Mouse (Mus musculus) intestine, postnatal 0 days (tissue): ENCODE results near the gene Hrasls5. TPM values are rescaled to one million over a fixed set of nuclear protein-coding genes. Genes with fewer than 3 reads are reported as not detected.

Experiments
- ATAC-seq: fragments of 200-750 bp; cut with Nextera tagmentation; 2 replicates; pipeline ENCODE4 v1.8.0; 2017; ENCODE audit warnings: mild to moderate bottlenecking, moderate TSS enrichment, moderate library complexity
- H3K27ac ChIP-seq: fragments of 300-500 bp; sonication (generic); 2 replicates; pipeline ENCODE4 v1.5.1; 2014; ENCODE audit warnings: mild to moderate bottlenecking, low read depth, low read length, moderate library complexity
- H3K27me3 ChIP-seq: fragments of 300-500 bp; sonication (generic); replicated peaks from 2 replicates; pipeline ENCODE4 v1.6.1; 2014; ENCODE audit warnings: low read length, mixed read lengths; ENCODE audit not compliant: control insufficient read depth, insufficient read depth
- H3K36me3 ChIP-seq: fragments of 300-500 bp; sonication (generic); 2 replicates; pipeline ENCODE4 v1.6.1; 2014; ENCODE audit warnings: mild to moderate bottlenecking, moderate library complexity; ENCODE audit not compliant: control insufficient read depth, insufficient read depth
- H3K4me1 ChIP-seq: fragments of 300-500 bp; sonication (generic); replicated peaks from 2 replicates; pipeline ENCODE4 v1.6.1; 2014; ENCODE audit warnings: antibody characterized with exemption, low read length, mixed read lengths; ENCODE audit not compliant: control insufficient read depth, insufficient read depth
- H3K4me2 ChIP-seq: fragments of 300-500 bp; sonication (generic); replicated peaks from 2 replicates; pipeline ENCODE4 v1.6.1; 2014; ENCODE audit warnings: low read depth, mild to moderate bottlenecking, moderate library complexity
- H3K4me3 ChIP-seq: fragments of 300-500 bp; sonication (generic); 2 replicates; pipeline ENCODE4 v1.5.1; 2014; ENCODE audit warnings: low read depth, low read length
- H3K9ac ChIP-seq: fragments of 300-500 bp; sonication (generic); 2 replicates; pipeline ENCODE4 v1.6.1; 2014; ENCODE audit warnings: mild to moderate bottlenecking, low read depth, low read length
- H3K9me3 ChIP-seq: fragments of 300-500 bp; sonication (generic); 2 replicates; pipeline ENCODE4 v1.6.1; 2016; ENCODE audit warnings: mixed run types; ENCODE audit not compliant: control insufficient read depth
- CTCF ChIP-seq: sonication (generic); IDR thresholded peaks from 2 replicates; pipeline ENCODE4 v1.5.1; 2016; ENCODE audit warnings: low read depth, mild to moderate bottlenecking, control low read depth, antibody characterized with exemption, moderate library complexity
- WGBS: fragments of 180-500 bp; shearing (Covaris S2); extraction: QIAGEN DNeasy Blood & Tissue Kit; methylation state at CpG from one replicate; pipeline ENCODE4 v1.1.7; 2014; 5-methylcytosine and 5-hydroxymethylcytosine counted together
- polyA plus RNA-seq: library from polyadenylated mRNA; unstranded; fragments of >200 nt; fragmentation: Nextera tagmentation; extraction: Ambion mirVana; gene quantifications from 2 replicates; pipeline ENCODE4 v1.2.1, GENCODE M21; 2015

Hrasls5 gene
- polyA plus RNA-seq, 1 experiment from 2014 or later = not detected

- Histone ChIP-seq H3K9me3 (no peaks in the 10 kb centered on the region), H3K4me1 (no peaks in the 10 kb centered on the region), H3K27ac (no peak overlapping the region), H3K9ac (no peak overlapping the region), H3K27me3 (no peaks in the 10 kb centered on the region), H3K36me3 (no peaks in the 10 kb centered on the region), H3K4me2 (no peak overlapping the region), H3K4me3 (no peak overlapping the region)
- TF ChIP-seq CTCF = no peak
- 78% methylated on average over 5 of the region's 5 CpGs for WGBS
- ATAC-seq = no peak
These were observed 42.7 kb upstream of the Hrasls5 start for GRCm38 (mm10) chr19:7569650-7570049.

- Histone ChIP-seq H3K27me3 (no peaks in the 10 kb centered on the region), H3K9ac (no peak overlapping the region), H3K27ac (no peak overlapping the region), H3K9me3 (no peaks in the 10 kb centered on the region), H3K4me1 (no peaks in the 10 kb centered on the region), H3K36me3 (no peaks in the 10 kb centered on the region), H3K4me2 (no peak overlapping the region), H3K4me3 (no peak overlapping the region)
- ATAC-seq = no peak
- TF ChIP-seq CTCF = no peak
- WGBS = 71% methylated on average over 1 of the region's 1 CpGs
These were observed 36.2 kb upstream of the Hrasls5 start for GRCm38 (mm10) chr19:7576180-7576579.

- H3K27me3 ChIP-seq = no peaks in the 10 kb centered on the region
- no peak overlapping the region for H3K4me3 ChIP-seq
- no peak for TF ChIP-seq CTCF
- no peak for ATAC-seq
- H3K36me3 ChIP-seq = no peaks in the 10 kb centered on the region
- whole genome bisulfite sequencing = 78% methylated on average over 3 of the region's 3 CpGs
- H3K27ac ChIP-seq = no peak overlapping the region
- H3K4me1 ChIP-seq = no peaks in the 10 kb centered on the region
- no peaks in the 10 kb centered on the region for H3K9me3 ChIP-seq
- no peak overlapping the region for H3K4me2 ChIP-seq
- H3K9ac ChIP-seq = no peak overlapping the region
These were observed 34.6 kb upstream of the Hrasls5 start for GRCm38 (mm10) chr19:7577710-7578109.

- WGBS = 17% methylated on average over 5 of the region's 5 CpGs
These were observed 31.3 kb upstream of the Hrasls5 start for GRCm38 (mm10) chr19:7581042-7581441.

GRCm38 (mm10) chr19:7583101-7583500 is 29.2 kb upstream of the Hrasls5 start:
- H3K27me3 ChIP-seq = no peaks in the 10 kb centered on the region
- no peak overlapping the region for H3K4me3 ChIP-seq
- ATAC-seq = no peak
- no peak for TF ChIP-seq CTCF
- H3K27ac ChIP-seq = no peak overlapping the region
- no peaks in the 10 kb centered on the region for H3K4me1 ChIP-seq
- no peak overlapping the region for H3K9ac ChIP-seq
- 57% methylated on average over 7 of the region's 7 CpGs for WGBS
- H3K36me3 ChIP-seq = no peaks in the 10 kb centered on the region
- no peak overlapping the region for H3K4me2 ChIP-seq
- no peaks in the 10 kb centered on the region for H3K9me3 ChIP-seq

More at GRCm38 (mm10) chr19:7581042-7581441, 31.3 kb upstream of the Hrasls5 start:
- H3K4me1 ChIP-seq = no peaks in the 10 kb centered on the region
- no peak overlapping the region for H3K9ac ChIP-seq
- ATAC-seq = peak; percentile 56; the same call in 1 of the 2 replicates
- H3K27me3 ChIP-seq = no peaks in the 10 kb centered on the region
- no peak for TF ChIP-seq CTCF
- no peak overlapping the region for H3K4me3 ChIP-seq
- no peaks in the 10 kb centered on the region for H3K36me3 ChIP-seq
- H3K9me3 ChIP-seq = no peaks in the 10 kb centered on the region
- H3K27ac ChIP-seq = no peak overlapping the region
- H3K4me2 ChIP-seq = no peak overlapping the region

- Histone ChIP-seq H3K9ac (no peak overlapping the region), H3K27ac (no peak overlapping the region), H3K27me3 (no peaks in the 10 kb centered on the region), H3K4me3 (no peak overlapping the region), H3K4me2 (no peak overlapping the region), H3K4me1 (no peaks in the 10 kb centered on the region), H3K9me3 (no peaks in the 10 kb centered on the region), H3K36me3 (no peaks in the 10 kb centered on the region)
- no peak for TF ChIP-seq CTCF
- WGBS = 81% methylated on average over 3 of the region's 3 CpGs
- ATAC-seq = no peak
These were observed 28.7 kb upstream of the Hrasls5 start for GRCm38 (mm10) chr19:7583599-7583998.

- ATAC-seq = no peak
- H3K4me2 ChIP-seq = no peak overlapping the region
- no peak overlapping the region for H3K4me3 ChIP-seq
- no peaks in the 10 kb centered on the region for H3K36me3 ChIP-seq
- no peaks in the 10 kb centered on the region for H3K4me1 ChIP-seq
- H3K27ac ChIP-seq = no peak overlapping the region
- H3K9me3 ChIP-seq = no peaks in the 10 kb centered on the region
- WGBS = 87% methylated on average over 8 of the region's 8 CpGs
- no peak for TF ChIP-seq CTCF
- H3K27me3 ChIP-seq = no peaks in the 10 kb centered on the region
- no peak overlapping the region for H3K9ac ChIP-seq
These were observed 27.1 kb upstream of the Hrasls5 start for GRCm38 (mm10) chr19:7585279-7585678.
